Mouse (Mus musculus) testis, adult 2 months (tissue): Measurements from ENCODE around the gene Xkr8. TPM values are rescaled to one million over a fixed set of nuclear protein-coding genes. Genes with fewer than 3 reads are reported as not detected.
A peak's percentile ranks its signal among the peaks of the same experiment; 100 is the strongest.
"Not testable (repeated sequence)": the region's sequence is repeated elsewhere in the genome, so short reads cannot be mapped to it uniquely, and the experiment has no call there.

Experiments used
- H3K27ac ChIP-seq: fragments of 200-500 bp; 2 replicates; pipeline ENCODE4 v1.5.1; 2012; ENCODE audit warnings: low read depth, low read length; ENCODE audit not compliant: control insufficient read depth, insufficient read depth
- H3K27me3 ChIP-seq: fragments of 200-500 bp; 2 replicates; pipeline ENCODE4 v1.6.1; 2012; ENCODE audit warnings: mild to moderate bottlenecking, low read length, moderate library complexity; ENCODE audit not compliant: control insufficient read depth, insufficient read depth
- H3K36me3 ChIP-seq: fragments of 200-500 bp; 2 replicates; pipeline ENCODE4 v1.6.1; 2012; ENCODE audit warnings: mild to moderate bottlenecking, low read length; ENCODE audit not compliant: control insufficient read depth, insufficient read depth
- H3K4me1 ChIP-seq: fragments of 200-500 bp; 2 replicates; pipeline ENCODE4 v1.6.1; 2012; ENCODE audit warnings: low read length; ENCODE audit not compliant: control insufficient read depth, insufficient read depth
- H3K4me3 ChIP-seq: fragments of 200-500 bp; 2 replicates; pipeline ENCODE4 v1.5.1; 2012; ENCODE audit warnings: low read depth, mild to moderate bottlenecking, low read length, moderate library complexity, mixed read lengths; ENCODE audit not compliant: control insufficient read depth
- CTCF ChIP-seq: fragments of 200-500 bp; IDR thresholded peaks from 2 replicates; pipeline ENCODE4 v1.5.1; 2012; ENCODE audit warnings: low read depth, mild to moderate bottlenecking, inconsistent platforms, low read length, moderate library complexity; ENCODE audit not compliant: control insufficient read depth, insufficient read depth, insufficient replicate concordance
- POLR2A ChIP-seq: fragments of 200-500 bp; IDR thresholded peaks from 2 replicates; pipeline ENCODE4 v1.6.1; 2012; ENCODE audit warnings: low read depth, mild to moderate bottlenecking, inconsistent platforms, low read length, moderate library complexity; ENCODE audit not compliant: control insufficient read depth
- polyA plus RNA-seq: library from polyadenylated mRNA; depleted of rRNA; stranded (reverse); fragments of >200 nt; gene quantifications from 2 replicates; pipeline ENCODE4 v1.2.3, GENCODE M21; 2012; rRNA removed

Xkr8 gene
- polyA plus RNA-seq = 141 and 155 TPM in 2 replicates

GRCm38 (mm10) chr4:132732148-132732684, at the start of gene Xkr8:
TSS of gene Xkr8 (minus strand) at chr4:132732546.
- peaks cover 29% of the 10 kb centered on the region for H3K4me1 ChIP-seq
- H3K27ac ChIP-seq = peak within 1 kb of the TSS; percentile 81
- H3K27me3 ChIP-seq = no peaks in the 10 kb centered on the region
- peak within 1 kb of the TSS; percentile 96 for H3K4me3 ChIP-seq
- peak; percentile 34; the same call in 1 of the 2 replicates for TF ChIP-seq CTCF
- peak; percentile 84 for TF ChIP-seq POLR2A
- H3K36me3 ChIP-seq = no peaks in the 10 kb centered on the region; the same call in 1 of the 2 replicates

GRCm38 (mm10) chr4:132780288-132780687, 47.9 kb upstream of the Xkr8 start:
- TF ChIP-seq POLR2A = no peak
- no peak for TF ChIP-seq CTCF
- Histone ChIP-seq H3K27ac (no peak overlapping the region), H3K4me3 (no peak overlapping the region), H3K27me3 (no peaks in the 10 kb centered on the region), H3K36me3 (no peaks in the 10 kb centered on the region; the same call in 1 of the 2 replicates), H3K4me1 (no peaks in the 10 kb centered on the region)

- H3K4me1 ChIP-seq = no peaks in the 10 kb centered on the region
- no peaks in the 10 kb centered on the region for H3K27me3 ChIP-seq
- peaks cover 2% of the 10 kb centered on the region for H3K36me3 ChIP-seq
- no peak for TF ChIP-seq CTCF
- TF ChIP-seq POLR2A = no peak
- H3K27ac ChIP-seq = no peak overlapping the region
- no peak overlapping the region for H3K4me3 ChIP-seq
Measured at GRCm38 (mm10) chr4:132778562-132779201, 46.3 kb upstream of the Xkr8 start.

GRCm38 (mm10) chr4:132776764-132777163, 44.4 kb upstream of the Xkr8 start:
- TF ChIP-seq CTCF (peak; percentile 61; the same call in 1 of the 2 replicates), POLR2A (no peak)
- H3K4me1 ChIP-seq = no peaks in the 10 kb centered on the region
- peaks cover 5% of the 10 kb centered on the region for H3K36me3 ChIP-seq
- no peaks in the 10 kb centered on the region for H3K27me3 ChIP-seq
- no peak overlapping the region for H3K27ac ChIP-seq
- no peak overlapping the region for H3K4me3 ChIP-seq

- no peak overlapping the region for H3K27ac ChIP-seq
- peaks cover 9% of the 10 kb centered on the region for H3K36me3 ChIP-seq
- no peaks in the 10 kb centered on the region for H3K4me1 ChIP-seq
- no peak overlapping the region for H3K4me3 ChIP-seq
- TF ChIP-seq POLR2A = no peak
- TF ChIP-seq CTCF = no peak
- H3K27me3 ChIP-seq = no peaks in the 10 kb centered on the region
Measured at GRCm38 (mm10) chr4:132774905-132775304, 42.6 kb upstream of the Xkr8 start.

GRCm38 (mm10) chr4:132771776-132772175, 39.4 kb upstream of the Xkr8 start:
- H3K27ac ChIP-seq = no peak overlapping the region
- no peaks in the 10 kb centered on the region for H3K27me3 ChIP-seq
- TF ChIP-seq POLR2A (no peak), CTCF (no peak)
- peaks cover 2% of the 10 kb centered on the region for H3K4me1 ChIP-seq
- H3K36me3 ChIP-seq = peaks cover 9% of the 10 kb centered on the region
- H3K4me3 ChIP-seq = no peak overlapping the region

- no peaks in the 10 kb centered on the region for H3K27me3 ChIP-seq
- peak within 1 kb of the TSS; percentile 92 for H3K27ac ChIP-seq
- H3K4me1 ChIP-seq = peaks cover 2% of the 10 kb centered on the region
- H3K36me3 ChIP-seq = peaks cover 4% of the 10 kb centered on the region
- TF ChIP-seq CTCF = no peak
- TF ChIP-seq POLR2A = peak; percentile 47; the same call in 1 of the 2 replicates
- peak within 1 kb of the TSS; percentile 100 for H3K4me3 ChIP-seq
Measured at GRCm38 (mm10) chr4:132767914-132768876, 35.8 kb upstream of the Xkr8 start, which contains the start of gene Rpa2. TSS of gene Rpa2 (plus strand) at chr4:132768332.

GRCm38 (mm10) chr4:132763125-132763524, 30.8 kb upstream of the Xkr8 start:
- H3K4me1 ChIP-seq, H3K4me3 ChIP-seq, H3K27me3 ChIP-seq, H3K36me3 ChIP-seq, H3K27ac ChIP-seq: not testable (repeated sequence)
